ENCODE assay signal across 8 mouse cellular contexts in the genomic region with DNA sequence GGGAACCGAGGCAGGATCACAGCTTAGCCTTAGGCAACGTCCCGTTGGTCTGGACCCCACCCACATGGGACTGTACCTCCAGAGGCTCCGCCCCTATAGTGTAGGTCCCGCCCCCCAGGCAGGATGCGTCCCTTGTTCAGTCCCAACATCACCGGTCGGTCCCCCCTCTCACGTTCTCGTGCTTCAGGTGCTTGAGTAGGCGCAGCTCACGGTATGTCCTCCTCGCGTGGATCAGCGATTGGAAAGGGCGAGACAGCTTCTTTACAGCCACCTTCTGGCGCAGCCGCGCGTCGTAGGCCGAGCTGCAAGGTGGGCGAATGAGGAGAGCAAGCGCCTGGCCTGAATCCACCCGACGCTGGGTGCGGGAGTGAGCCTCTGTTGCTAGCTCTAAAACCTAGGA. TPM values are rescaled to one million over a fixed set of nuclear protein-coding genes. Genes with fewer than 3 reads are reported as not detected.
DNase-seq lines count a peak whose midpoint lies in the region; ATAC-seq and TF ChIP-seq lines count a peak whose summit lies in the region.

No protein-coding gene starts in this region.

- TF ChIP-seq EP300 in heart, postnatal 0 days (IDR thresholded peaks at IDR 0.05; ENCODE audit: low read depth) = no peak

- no peaks in the 10 kb centered on the region; the same call in 1 of the 2 replicates for H3K27me3 ChIP-seq in testis, adult 2 months (ENCODE audit: control insufficient read depth, insufficient read depth, low read length)
- peaks cover 56% of the 10 kb centered on the region for H3K27me3 ChIP-seq in heart, postnatal 0 days (ENCODE audit: control insufficient read depth, insufficient read depth, low read length)

- no peak overlapping the region for H3K27ac ChIP-seq in testis, adult 2 months (ENCODE audit: control insufficient read depth, insufficient read depth, low read depth, low read length)
- H3K27ac ChIP-seq in heart, postnatal 0 days (ENCODE audit: low read depth) = no peak overlapping the region

- TF ChIP-seq POLR2A in testis, adult 2 months (IDR thresholded peaks at IDR 0.05; ENCODE audit: control insufficient read depth, low read depth, low read length) = no peak

- no peaks in the 10 kb centered on the region for H3K36me3 ChIP-seq in testis, adult 2 months (ENCODE audit: control insufficient read depth, insufficient read depth, low read length)
- no peaks in the 10 kb centered on the region for H3K36me3 ChIP-seq in heart, postnatal 0 days (replicated peaks; ENCODE audit: control insufficient read depth, insufficient read depth, low read length)

- H3K4me3 ChIP-seq in testis, adult 2 months (ENCODE audit: control insufficient read depth, low read depth, low read length) = peak overlapping the region; percentile 50
- H3K4me3 ChIP-seq in heart, postnatal 0 days (ENCODE audit: low read depth, low read length) = peak overlapping the region; percentile 26

- H3K4me2 ChIP-seq in heart, postnatal 0 days (ENCODE audit: low read depth, low read length) = peak overlapping the region; percentile 52

- H3K4me1 ChIP-seq in testis, adult 2 months (ENCODE audit: control insufficient read depth, insufficient read depth, low read length) = peaks cover 36% of the 10 kb centered on the region
- H3K4me1 ChIP-seq in heart, postnatal 0 days (ENCODE audit: control insufficient read depth, insufficient read depth) = peaks cover 15% of the 10 kb centered on the region

- DNase-seq in testis, postnatal 14 days (ENCODE audit: low spot score) = no peak
- DNase-seq in embryo, embryonic 10.5 days (ENCODE audit: low spot score) = peak; percentile 64
- DNase-seq in heart, postnatal 0 days (ENCODE audit: low spot score) = no peak
- DNase-seq in layer of hippocampus, adult 9-11 months = peak; percentile 57
- peak; percentile 58 for DNase-seq in lung, postnatal 14 days
- DNase-seq in right cerebral cortex, postnatal 25 days = peak; percentile 78
- no peak for DNase-seq in gastrocnemius, postnatal 4 days (ENCODE audit: low spot score in 2 of 2)

- ATAC-seq in heart, postnatal 0 days (ENCODE audit: insufficient read depth, low read depth) = 0 out of 2 replicates have a peak, but pooled peaks have one; percentile 31

- H3K9me3 ChIP-seq in heart, postnatal 0 days (replicated peaks; ENCODE audit: control insufficient read depth, low read length) = no peaks in the 10 kb centered on the region

- no peak overlapping the region for H3K9ac ChIP-seq in heart, postnatal 0 days (replicated peaks; ENCODE audit: low read depth, low read length)

- no peak; the same call in 1 of the 2 replicates for TF ChIP-seq CTCF in testis, adult 2 months (IDR thresholded peaks at IDR 0.05; ENCODE audit: control insufficient read depth, insufficient read depth, insufficient replicate concordance, low read depth, low read length)
- TF ChIP-seq CTCF in heart, postnatal 0 days (IDR thresholded peaks at IDR 0.05; ENCODE audit: low read depth) = no peak

- 2% methylated on average over 27 of the region's 27 CpGs for WGBS in heart, postnatal 0 days

RNA-seq across cellular contexts. Expression of a gene that starts 2.9 kb away (rescaled TPM):
- 2.0 and 2.6 TPM in 2 replicates for polyA plus RNA-seq in testis, adult 2 months (2012; rRNA removed)
- 1.0 and 4.9 TPM in 2 replicates for total RNA-seq in heart, postnatal 0 days (2014; rRNA removed; ENCODE audit: low replicate concordance)
- polyA plus RNA-seq in heart, postnatal 0 days (2015; fragmentation: Nextera tagmentation; extraction: Ambion mirVana) = 2.5 and 2.6 TPM in 2 replicates
- 1 to 10 TPM; 3.4 to 4.1 TPM for total RNA-seq in gastrocnemius, postnatal 4 days (2021)

RNA-seq across cellular contexts. Expression of a gene that starts 6.0 kb away (rescaled TPM):
- polyA plus RNA-seq in testis, adult 2 months (2012; rRNA removed) = 0.79 and 1.0 TPM in 2 replicates
- 7.1 and 55.2 TPM in 2 replicates for total RNA-seq in heart, postnatal 0 days (2014; rRNA removed; ENCODE audit: low replicate concordance)
- 18.6 and 18.9 TPM in 2 replicates for polyA plus RNA-seq in heart, postnatal 0 days (2015; fragmentation: Nextera tagmentation; extraction: Ambion mirVana)
- total RNA-seq in gastrocnemius, postnatal 4 days (2021) = 10 to 100 TPM; 54.4 to 57.3 TPM

RNA-seq across cellular contexts. Expression of a gene that starts 18.0 kb away (rescaled TPM):
- 4.0 and 4.5 TPM in 2 replicates for polyA plus RNA-seq in testis, adult 2 months (2012; rRNA removed)
- 14.9 and 17.4 TPM in 2 replicates for total RNA-seq in heart, postnatal 0 days (2014; rRNA removed; ENCODE audit: low replicate concordance)
- 10.7 and 10.8 TPM in 2 replicates for polyA plus RNA-seq in heart, postnatal 0 days (2015; fragmentation: Nextera tagmentation; extraction: Ambion mirVana)
- total RNA-seq in gastrocnemius, postnatal 4 days (2021) = 10 to 100 TPM; 11.2 to 11.8 TPM

RNA-seq across cellular contexts. Expression of a gene that starts 23.6 kb away (rescaled TPM):
- 9.9 and 10.5 TPM in 2 replicates for polyA plus RNA-seq in testis, adult 2 months (2012; rRNA removed)
- 17.2 and 26.9 TPM in 2 replicates for total RNA-seq in heart, postnatal 0 days (2014; rRNA removed; ENCODE audit: low replicate concordance)
- polyA plus RNA-seq in heart, postnatal 0 days (2015; fragmentation: Nextera tagmentation; extraction: Ambion mirVana) = 4.4 and 5.1 TPM in 2 replicates
- 10 to 100 TPM; 13.5 to 16.6 TPM for total RNA-seq in gastrocnemius, postnatal 4 days (2021)

RNA-seq across cellular contexts. Expression of a gene that starts 34.1 kb away (rescaled TPM):
- 91.0 and 107 TPM in 2 replicates for polyA plus RNA-seq in testis, adult 2 months (2012; rRNA removed)
- total RNA-seq in heart, postnatal 0 days (2014; rRNA removed; ENCODE audit: low replicate concordance) = 153 and 199 TPM in 2 replicates
- polyA plus RNA-seq in heart, postnatal 0 days (2015; fragmentation: Nextera tagmentation; extraction: Ambion mirVana) = 51.6 and 54.5 TPM in 2 replicates
- total RNA-seq in gastrocnemius, postnatal 4 days (2021) = 10 to 100 TPM; 81.0 to 84.7 TPM

Comparison
In these comparisons a context has a peak if more than half of its experiments do, and no peak if none do; other contexts are left out.
1. DNase-seq: peak in embryo, embryonic 10.5 days (single experiment), layer of hippocampus, adult 9-11 months (single experiment), lung, postnatal 14 days (single experiment) and right cerebral cortex, postnatal 25 days (single experiment); none in testis, postnatal 14 days (single experiment), heart, postnatal 0 days (single experiment) and gastrocnemius, postnatal 4 days (0 of 2).